Mouse (Mus musculus): ENCODE measurements around the gene B3gnt3.

B3gnt3 gene

GRCm38 (mm10) chr8:71676803-71677202, 24.8 kb downstream of the B3gnt3 start:
- DNase-seq: peak; percentile 90

- peak; percentile 98 for DNase-seq
These were observed 25.4 kb downstream of the B3gnt3 start, which contains the start of gene Jak3 for GRCm38 (mm10) chr8:71676020-71676741. Jak3 (plus strand) TSS chr8:71676296.

- DNase-seq: peak; percentile 93
These were observed 26.1 kb downstream of the B3gnt3 start for GRCm38 (mm10) chr8:71675456-71676019.

GRCm38 (mm10) chr8:71674071-71674470, 27.5 kb downstream of the B3gnt3 start:
- no peak for DNase-seq

- no peak for DNase-seq
These were observed 29.3 kb downstream of the B3gnt3 start for GRCm38 (mm10) chr8:71672168-71672735.

- DNase-seq: peak; percentile 98
These were observed 30.0 kb downstream of the B3gnt3 start, which contains the start of gene Unc13a for GRCm38 (mm10) chr8:71671549-71671965. Unc13a (minus strand) TSS chr8:71671757.

GRCm38 (mm10) chr8:71670621-71671548, 30.7 kb downstream of the B3gnt3 start:
- DNase-seq: peak; percentile 93

GRCm38 (mm10) chr8:71670198-71670597, 31.4 kb downstream of the B3gnt3 start:
- DNase-seq: no peak

- peak; percentile 95 for DNase-seq
These were observed 33.2 kb downstream of the B3gnt3 start for GRCm38 (mm10) chr8:71668220-71668975.

GRCm38 (mm10) chr8:71667256-71667655, 34.3 kb downstream of the B3gnt3 start:
- no peak for DNase-seq

GRCm38 (mm10) chr8:71666855-71667254, 34.7 kb downstream of the B3gnt3 start:
- no peak for DNase-seq

GRCm38 (mm10) chr8:71665331-71666130, 36.1 kb downstream of the B3gnt3 start:
- peak; percentile 92 for DNase-seq

- peak; percentile 96 for DNase-seq
These were observed 41.1 kb downstream of the B3gnt3 start for GRCm38 (mm10) chr8:71660325-71661120.

GRCm38 (mm10) chr8:71659751-71660150, 41.8 kb downstream of the B3gnt3 start:
- no peak for DNase-seq

- DNase-seq: no peak
These were observed 43.0 kb downstream of the B3gnt3 start for GRCm38 (mm10) chr8:71658515-71659049.

GRCm38 (mm10) chr8:71657816-71658215, 43.8 kb downstream of the B3gnt3 start:
- no peak for DNase-seq

- no peak for DNase-seq
These were observed 47.0 kb downstream of the B3gnt3 start for GRCm38 (mm10) chr8:71654600-71654999.

- no peak for DNase-seq
These were observed 56.1 kb downstream of the B3gnt3 start for GRCm38 (mm10) chr8:71645510-71645909.

Measured in heart, adult 11 months (tissue).